Mouse (Mus musculus): ENCODE measurements around the gene Gm5460. TPM values are rescaled to one million over a fixed set of nuclear protein-coding genes. Genes with fewer than 3 reads are reported as not detected.

The Gm5460 gene
- polyA plus RNA-seq, 1 experiment, result 47.9 TPM

GRCm38 (mm10) chr14:33993521-33994289 is 22.9 kb upstream of the Gm5460 start:
- Histone ChIP-seq H3K27me3 (ENCODE audit: control insufficient read depth, insufficient read depth, low read length) (no peaks in the 10 kb centered on the region), H3K4me3 (ENCODE audit: control insufficient read depth, low read depth, low read length) (no peak overlapping the region), H3K36me3 (ENCODE audit: control insufficient read depth, insufficient read depth, low read length) (no peaks in the 10 kb centered on the region), H3K27ac (ENCODE audit: control insufficient read depth, insufficient read depth, low read depth, low read length) (no peak overlapping the region), H3K4me1 (ENCODE audit: control insufficient read depth, insufficient read depth, low read length) (no peaks in the 10 kb centered on the region)
- TF ChIP-seq CTCF (IDR thresholded peaks at IDR 0.05; ENCODE audit: control insufficient read depth, insufficient read depth, insufficient replicate concordance, low read depth, low read length) (no peak), POLR2A (IDR thresholded peaks at IDR 0.05; ENCODE audit: control insufficient read depth, low read depth, low read length) (no peak)

DNA sequence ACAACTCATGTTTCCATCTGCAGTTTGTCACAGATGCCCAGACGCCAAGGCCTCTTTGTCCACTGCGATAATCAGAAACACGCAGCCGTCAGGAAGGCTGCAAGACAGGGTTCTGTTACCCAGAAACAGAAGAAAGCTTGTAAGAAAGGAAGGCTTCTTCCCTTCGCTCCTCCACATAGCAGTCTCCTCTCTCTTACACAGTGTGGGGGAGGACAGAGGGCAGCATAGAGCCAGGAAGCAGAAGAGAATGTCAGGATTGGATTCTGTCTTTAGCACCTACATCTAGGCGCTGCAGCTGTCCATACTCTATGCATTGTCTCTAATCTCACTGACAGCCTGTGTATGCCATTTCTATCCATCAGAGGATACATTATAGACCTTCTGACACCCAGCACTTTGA is 19.1 kb upstream of the Gm5460 start:
- H3K36me3 ChIP-seq (ENCODE audit: control insufficient read depth, insufficient read depth, low read length), result no peaks in the 10 kb centered on the region
- no peak overlapping the region for H3K27ac ChIP-seq (ENCODE audit: control insufficient read depth, insufficient read depth, low read depth, low read length)
- H3K4me1 ChIP-seq (ENCODE audit: control insufficient read depth, insufficient read depth, low read length), result no peaks in the 10 kb centered on the region
- TF ChIP-seq POLR2A (IDR thresholded peaks at IDR 0.05; ENCODE audit: control insufficient read depth, low read depth, low read length) (no peak), CTCF (IDR thresholded peaks at IDR 0.05; ENCODE audit: control insufficient read depth, insufficient read depth, insufficient replicate concordance, low read depth, low read length) (no peak)
- no peaks in the 10 kb centered on the region for H3K27me3 ChIP-seq (ENCODE audit: control insufficient read depth, insufficient read depth, low read length)
- no peak overlapping the region for H3K4me3 ChIP-seq (ENCODE audit: control insufficient read depth, low read depth, low read length)

DNA sequence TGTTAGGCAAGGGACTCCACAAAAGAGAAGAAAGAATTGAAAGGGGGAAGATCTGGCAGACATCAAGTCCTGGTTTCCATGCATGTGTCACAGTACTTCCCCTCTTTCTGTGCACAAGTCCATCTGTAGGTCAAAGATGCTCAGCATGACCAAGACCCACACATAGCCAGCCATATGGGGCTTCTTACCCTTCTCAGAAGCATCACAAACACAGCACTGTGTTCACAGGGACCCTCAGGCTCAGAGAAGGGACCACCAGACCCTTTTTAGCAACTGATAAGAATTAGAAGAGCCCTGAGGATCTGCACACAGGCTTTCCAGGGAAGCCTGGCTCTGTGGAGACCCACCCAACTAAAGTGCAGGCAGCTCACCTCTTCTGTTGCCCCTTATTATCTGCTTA is 16.5 kb upstream of the Gm5460 start:
- H3K27ac ChIP-seq (ENCODE audit: control insufficient read depth, insufficient read depth, low read depth, low read length), result no peak overlapping the region
- H3K4me1 ChIP-seq (ENCODE audit: control insufficient read depth, insufficient read depth, low read length), result no peaks in the 10 kb centered on the region
- no peaks in the 10 kb centered on the region for H3K36me3 ChIP-seq (ENCODE audit: control insufficient read depth, insufficient read depth, low read length)
- no peak for TF ChIP-seq CTCF (IDR thresholded peaks at IDR 0.05; ENCODE audit: control insufficient read depth, insufficient read depth, insufficient replicate concordance, low read depth, low read length)
- TF ChIP-seq POLR2A (IDR thresholded peaks at IDR 0.05; ENCODE audit: control insufficient read depth, low read depth, low read length), result no peak
- H3K4me3 ChIP-seq (ENCODE audit: control insufficient read depth, low read depth, low read length), result no peak overlapping the region
- no peaks in the 10 kb centered on the region for H3K27me3 ChIP-seq (ENCODE audit: control insufficient read depth, insufficient read depth, low read length)

GRCm38 (mm10) chr14:34001445-34001844 is 15.1 kb upstream of the Gm5460 start:
- Histone ChIP-seq H3K27me3 (ENCODE audit: control insufficient read depth, insufficient read depth, low read length) (no peaks in the 10 kb centered on the region), H3K4me1 (ENCODE audit: control insufficient read depth, insufficient read depth, low read length) (no peaks in the 10 kb centered on the region), H3K36me3 (ENCODE audit: control insufficient read depth, insufficient read depth, low read length) (no peaks in the 10 kb centered on the region), H3K4me3 (ENCODE audit: control insufficient read depth, low read depth, low read length) (no peak overlapping the region), H3K27ac (ENCODE audit: control insufficient read depth, insufficient read depth, low read depth, low read length) (no peak overlapping the region)
- TF ChIP-seq CTCF (IDR thresholded peaks at IDR 0.05; ENCODE audit: control insufficient read depth, insufficient read depth, insufficient replicate concordance, low read depth, low read length) (no peak), POLR2A (IDR thresholded peaks at IDR 0.05; ENCODE audit: control insufficient read depth, low read depth, low read length) (no peak)

GRCm38 (mm10) chr14:34002358-34002757 is 14.2 kb upstream of the Gm5460 start:
- H3K4me1 ChIP-seq (ENCODE audit: control insufficient read depth, insufficient read depth, low read length), result no peaks in the 10 kb centered on the region
- no peaks in the 10 kb centered on the region for H3K36me3 ChIP-seq (ENCODE audit: control insufficient read depth, insufficient read depth, low read length)
- no peak overlapping the region for H3K27ac ChIP-seq (ENCODE audit: control insufficient read depth, insufficient read depth, low read depth, low read length)
- H3K4me3 ChIP-seq (ENCODE audit: control insufficient read depth, low read depth, low read length), result no peak overlapping the region
- no peak for TF ChIP-seq POLR2A (IDR thresholded peaks at IDR 0.05; ENCODE audit: control insufficient read depth, low read depth, low read length)
- no peak for TF ChIP-seq CTCF (IDR thresholded peaks at IDR 0.05; ENCODE audit: control insufficient read depth, insufficient read depth, insufficient replicate concordance, low read depth, low read length)
- no peaks in the 10 kb centered on the region for H3K27me3 ChIP-seq (ENCODE audit: control insufficient read depth, insufficient read depth, low read length)

GRCm38 (mm10) chr14:34015063-34015462 is 1.5 kb upstream of the Gm5460 start, which contains the start of gene Gm30083:
TSS of gene Gm30083 (minus strand) at chr14:34015182.
- Histone ChIP-seq H3K4me3 (ENCODE audit: control insufficient read depth, low read depth, low read length) (peak within 1 kb of the TSS; percentile 53), H3K36me3 (ENCODE audit: control insufficient read depth, insufficient read depth, low read length) (no peaks in the 10 kb centered on the region), H3K27ac (ENCODE audit: control insufficient read depth, insufficient read depth, low read depth, low read length) (no peak within 1 kb of the TSS), H3K27me3 (ENCODE audit: control insufficient read depth, insufficient read depth, low read length) (no peaks in the 10 kb centered on the region), H3K4me1 (ENCODE audit: control insufficient read depth, insufficient read depth, low read length) (no peaks in the 10 kb centered on the region)
- peak; percentile 53; the same call in 1 of the 2 replicates for TF ChIP-seq POLR2A (IDR thresholded peaks at IDR 0.05; ENCODE audit: control insufficient read depth, low read depth, low read length)
- TF ChIP-seq CTCF (IDR thresholded peaks at IDR 0.05; ENCODE audit: control insufficient read depth, insufficient read depth, insufficient replicate concordance, low read depth, low read length), result no peak

GRCm38 (mm10) chr14:34016938-34017337 is 380 bp downstream of the Gm5460 start:
- Histone ChIP-seq H3K4me3 (ENCODE audit: control insufficient read depth, low read depth, low read length) (peak overlapping the region; percentile 80), H3K4me1 (ENCODE audit: control insufficient read depth, insufficient read depth, low read length) (no peaks in the 10 kb centered on the region), H3K36me3 (ENCODE audit: control insufficient read depth, insufficient read depth, low read length) (no peaks in the 10 kb centered on the region), H3K27ac (ENCODE audit: control insufficient read depth, insufficient read depth, low read depth, low read length) (no peak overlapping the region), H3K27me3 (ENCODE audit: control insufficient read depth, insufficient read depth, low read length) (no peaks in the 10 kb centered on the region)
- no peak for TF ChIP-seq CTCF (IDR thresholded peaks at IDR 0.05; ENCODE audit: control insufficient read depth, insufficient read depth, insufficient replicate concordance, low read depth, low read length)
- TF ChIP-seq POLR2A (IDR thresholded peaks at IDR 0.05; ENCODE audit: control insufficient read depth, low read depth, low read length), result no peak; the same call in 1 of the 2 replicates

All from testis, adult 2 months (tissue).